Mouse (Mus musculus): ENCODE results near the gene C1qa.
A peak's percentile ranks its signal among the peaks of the same experiment; 100 is the strongest.

C1qa gene

GRCm38 (mm10) chr4:136899154-136899553 lies 551 bp upstream of the C1qa start:
- DNase-seq (ENCODE audit: low spot score): no peak

DNA sequence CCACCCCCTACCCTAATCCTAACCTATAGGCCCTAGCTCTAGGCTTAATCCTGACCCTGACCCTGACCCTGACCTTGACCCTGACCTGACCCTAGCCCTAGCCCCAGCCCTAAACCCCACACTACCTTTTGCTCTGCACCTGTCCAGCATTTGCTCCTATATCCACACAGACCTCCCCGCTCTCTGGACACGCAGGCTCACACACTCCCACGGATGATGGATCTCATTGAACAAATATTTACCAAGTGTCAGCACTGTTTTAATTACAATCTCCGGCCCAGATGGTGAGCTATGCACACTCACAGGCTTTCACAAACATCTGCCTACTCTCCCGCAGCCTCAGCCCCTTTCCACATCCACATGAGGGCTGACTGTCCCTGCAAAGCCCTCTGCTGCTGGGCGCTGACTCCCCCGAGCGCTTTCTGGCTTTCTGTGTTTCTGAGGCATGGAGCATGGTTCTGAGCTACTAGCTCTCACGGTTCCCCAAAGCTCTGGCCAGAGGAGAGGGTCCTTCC lies 462 bp downstream of the C1qa start:
- DNase-seq (ENCODE audit: low spot score): no peak

GRCm38 (mm10) chr4:136896461-136896860 lies 2.1 kb downstream of the C1qa start:
- no peak for DNase-seq (ENCODE audit: low spot score)

DNA sequence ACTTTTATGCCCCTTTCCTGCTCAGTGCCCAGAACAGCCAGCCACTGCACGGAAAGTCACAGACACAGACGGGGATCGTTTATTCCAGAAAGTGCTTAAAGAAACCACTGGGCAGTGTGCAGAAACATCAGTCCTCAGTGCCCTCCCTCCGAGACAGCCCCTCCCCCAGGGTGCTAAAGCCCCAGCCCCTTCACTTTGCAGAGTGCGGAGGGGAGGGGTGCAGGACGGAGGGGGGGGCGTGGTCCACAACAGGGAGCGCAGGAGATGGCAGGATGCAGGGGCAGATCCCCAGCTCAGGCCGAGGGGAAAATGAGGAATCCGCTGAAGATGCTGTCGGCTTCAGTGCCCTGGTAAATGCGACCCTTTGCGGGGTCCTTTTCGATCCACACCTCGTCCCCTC lies 2.7 kb downstream of the C1qa start:
- no peak for DNase-seq (ENCODE audit: low spot score)

- no peak for DNase-seq (ENCODE audit: low spot score)
These were observed 3.8 kb downstream of the C1qa start for GRCm38 (mm10) chr4:136894821-136895220.

DNA sequence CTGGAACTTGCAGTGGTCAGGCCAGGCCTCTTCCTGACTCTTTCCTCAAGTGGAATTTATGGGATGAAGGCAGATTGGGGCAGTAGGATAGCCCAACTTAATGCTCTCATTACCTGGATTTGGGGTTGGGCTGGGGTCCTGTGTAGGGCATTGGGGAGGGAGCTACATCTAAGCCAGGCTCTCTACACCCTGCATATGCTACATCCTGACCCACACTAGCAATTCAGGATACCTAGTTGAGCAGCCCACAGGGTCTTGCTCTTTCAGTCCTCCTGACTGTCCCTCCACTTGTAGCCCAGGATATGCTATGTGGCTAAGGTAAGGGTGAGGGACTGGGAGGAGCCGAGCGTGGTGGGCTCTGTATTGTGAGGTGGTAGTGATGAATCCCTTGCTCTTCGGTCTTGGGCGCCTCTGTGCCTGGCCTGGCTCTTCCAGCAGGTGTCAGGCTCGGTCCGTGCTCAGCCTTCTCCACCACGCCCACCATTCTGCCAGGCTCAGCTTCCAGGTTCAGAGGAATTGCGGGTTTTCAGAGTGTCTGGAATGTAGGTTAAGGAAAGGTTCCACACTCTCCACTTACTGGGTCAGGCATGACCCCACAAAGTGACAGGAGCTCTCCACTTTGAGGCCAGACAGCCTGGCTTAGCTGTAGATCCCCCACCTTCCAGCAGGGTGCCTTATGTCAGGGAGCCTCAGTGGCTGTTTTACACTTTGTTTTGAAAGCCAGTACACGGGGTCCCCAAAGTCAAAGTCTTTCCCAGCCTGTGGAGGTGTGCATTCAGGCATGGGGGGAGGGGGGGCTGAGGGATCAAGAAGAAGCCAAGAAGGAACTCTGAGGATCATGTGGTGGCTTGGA lies 4.7 kb downstream of the C1qa start:
- DNase-seq (ENCODE audit: low spot score): no peak

GRCm38 (mm10) chr4:136892811-136893210 lies 5.8 kb downstream of the C1qa start, which contains the start of gene C1qc:
Gene C1qc (minus strand): TSS chr4:136893065.
- DNase-seq (ENCODE audit: low spot score): no peak

DNA sequence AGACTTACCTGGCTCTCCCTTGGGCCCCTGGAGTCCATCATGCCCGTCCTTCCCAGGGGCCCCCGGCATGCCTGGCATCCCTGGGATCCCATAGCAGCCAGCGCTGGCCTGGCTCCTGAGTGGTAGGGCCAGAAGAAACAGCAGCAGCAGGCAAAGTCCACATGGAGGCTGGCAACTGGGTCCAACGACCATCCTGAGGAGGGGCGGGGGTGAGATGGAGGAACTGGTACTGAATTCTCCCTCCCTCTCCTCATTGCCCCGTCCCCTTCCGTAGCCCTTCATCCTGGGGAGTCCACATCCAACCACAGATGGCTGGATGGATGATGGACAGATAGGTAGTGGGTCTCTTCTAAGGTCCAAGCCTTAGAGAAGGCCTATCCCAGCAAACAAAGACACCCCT lies 6.2 kb downstream of the C1qa start:
- no peak for DNase-seq (ENCODE audit: low spot score)

DNA sequence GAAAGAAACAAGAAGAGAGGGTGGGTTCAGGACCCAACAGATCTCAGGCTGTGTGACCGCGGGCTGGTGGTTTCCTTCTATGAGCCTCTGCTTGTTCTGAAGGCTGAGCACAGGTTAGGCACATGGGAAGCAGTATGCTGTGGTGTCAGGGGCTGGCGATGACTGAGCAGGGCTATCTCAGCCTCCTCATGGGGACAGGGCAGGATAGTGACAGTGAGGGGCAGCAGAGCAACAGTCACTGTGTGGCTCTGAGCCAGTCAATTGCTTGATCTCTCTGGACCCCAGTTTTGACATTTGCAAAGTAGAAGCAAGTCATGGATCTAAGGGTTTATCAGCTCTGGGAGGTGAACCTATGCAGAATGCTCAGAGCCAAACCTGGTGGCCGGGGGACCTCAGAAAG lies 7.5 kb downstream of the C1qa start:
- DNase-seq (ENCODE audit: low spot score): no peak

GRCm38 (mm10) chr4:136889981-136890380 lies 8.6 kb downstream of the C1qa start:
- no peak for DNase-seq (ENCODE audit: low spot score)

- DNase-seq (ENCODE audit: low spot score): no peak
These were observed 10.9 kb downstream of the C1qa start for GRCm38 (mm10) chr4:136887714-136888113.

- DNase-seq (ENCODE audit: low spot score): no peak
These were observed 12.5 kb downstream of the C1qa start, which contains the start of gene C1qb for GRCm38 (mm10) chr4:136886101-136886500. Gene C1qb (minus strand): TSS chr4:136886187.

- DNase-seq (ENCODE audit: low spot score): no peak
These were observed 20.0 kb downstream of the C1qa start for GRCm38 (mm10) chr4:136878601-136879000.

GRCm38 (mm10) chr4:136878171-136878570 lies 20.4 kb downstream of the C1qa start:
- no peak for DNase-seq (ENCODE audit: low spot score)

GRCm38 (mm10) chr4:136876971-136877370 lies 21.6 kb downstream of the C1qa start:
- DNase-seq (ENCODE audit: low spot score): no peak

DNA sequence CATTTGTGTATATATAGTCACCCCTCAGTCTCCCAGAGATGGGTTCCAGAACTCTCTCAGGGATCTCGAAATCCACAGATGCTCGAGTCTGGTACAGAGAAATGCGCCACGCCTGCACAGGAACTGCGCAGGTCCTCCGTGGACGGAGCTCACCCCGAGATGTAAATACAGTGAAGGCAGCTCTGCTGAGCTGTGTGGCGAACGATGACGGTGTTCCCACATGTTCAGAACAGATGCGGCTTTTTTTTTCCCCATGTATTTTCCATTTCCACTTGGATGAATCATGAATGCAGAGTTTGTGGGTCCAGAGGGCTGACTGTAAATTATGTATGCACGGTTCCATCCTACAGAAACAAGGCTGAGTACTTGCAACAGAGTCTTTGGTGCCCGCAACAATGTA lies 23.6 kb downstream of the C1qa start:
- no peak for DNase-seq (ENCODE audit: low spot score)

DNA sequence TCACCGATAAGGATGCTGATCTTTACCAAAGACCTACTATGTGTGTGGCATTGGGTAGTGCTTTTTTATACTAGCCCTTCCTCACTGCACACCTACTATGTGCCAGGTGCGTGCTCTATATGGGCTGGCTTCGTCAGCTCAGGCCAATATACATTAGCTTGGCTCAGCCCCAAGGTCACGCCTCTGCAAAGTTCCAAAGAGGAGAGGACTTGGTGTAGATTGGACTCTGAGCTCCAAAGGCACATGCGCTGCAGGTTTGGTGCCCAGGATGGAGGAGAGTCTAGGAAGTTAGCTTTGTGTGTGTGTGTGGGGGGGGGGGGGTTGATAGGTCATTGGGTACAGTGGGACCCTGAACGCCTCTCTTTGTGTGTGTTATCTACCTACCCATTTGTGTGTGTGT lies 30.2 kb downstream of the C1qa start:
- no peak for DNase-seq (ENCODE audit: low spot score)

DNA sequence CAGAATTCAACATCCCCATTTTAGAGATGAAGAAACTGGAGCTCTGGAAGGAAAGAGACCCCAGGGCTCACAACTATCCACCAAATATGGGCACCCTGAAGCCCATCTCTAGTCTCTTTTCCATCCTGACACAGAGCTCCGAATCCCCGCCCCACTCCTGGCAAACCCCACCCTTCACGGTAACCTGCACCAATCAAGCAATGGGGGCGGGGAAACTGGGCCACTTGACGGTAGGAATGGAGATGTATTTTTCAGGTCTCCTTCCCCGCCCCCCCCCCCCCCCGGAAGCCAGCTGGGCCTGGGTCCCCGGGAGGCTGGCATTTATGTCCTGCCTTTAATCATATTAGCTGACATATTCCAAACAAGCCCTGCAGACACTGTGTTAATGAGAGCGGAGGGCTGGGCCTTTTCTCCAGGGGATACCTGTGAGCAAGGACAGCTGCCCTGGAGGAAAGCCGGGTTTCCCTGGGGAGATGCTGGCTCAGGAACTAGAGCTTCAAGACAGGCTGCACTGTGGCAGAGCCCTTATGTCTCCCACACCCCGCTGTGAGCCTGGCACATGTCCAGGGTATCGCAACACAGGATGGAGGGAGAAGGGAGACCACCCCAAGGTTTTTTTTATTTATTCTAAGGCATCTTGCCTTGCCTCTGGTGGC lies 30.8 kb downstream of the C1qa start:
- DNase-seq (ENCODE audit: low spot score): no peak

DNA sequence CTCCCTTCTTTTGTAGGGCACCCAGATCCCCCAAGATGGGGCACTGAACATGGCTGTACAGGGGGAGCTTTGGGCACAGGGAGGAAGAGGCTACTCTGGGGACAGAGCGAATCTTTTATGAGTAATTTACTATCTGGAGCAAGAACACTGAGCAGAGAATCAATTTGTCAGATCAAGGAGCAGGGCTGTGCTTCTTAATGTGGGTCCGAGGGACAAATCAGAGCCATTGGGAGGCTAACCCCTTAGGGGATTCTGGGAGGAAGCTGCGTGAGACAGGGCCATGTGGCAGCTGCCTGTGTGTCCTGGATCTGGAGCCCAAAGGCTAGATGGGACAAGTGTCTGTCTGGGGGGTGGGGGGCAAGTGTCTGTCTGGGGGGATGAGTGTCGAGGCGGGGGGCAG lies 33.1 kb downstream of the C1qa start:
- DNase-seq (ENCODE audit: low spot score): no peak

- peak; percentile 22 for DNase-seq (ENCODE audit: low spot score)
These were observed 33.7 kb downstream of the C1qa start for GRCm38 (mm10) chr4:136864751-136865470.

- DNase-seq (ENCODE audit: low spot score): no peak
These were observed 35.1 kb downstream of the C1qa start for GRCm38 (mm10) chr4:136863517-136863916.

DNA sequence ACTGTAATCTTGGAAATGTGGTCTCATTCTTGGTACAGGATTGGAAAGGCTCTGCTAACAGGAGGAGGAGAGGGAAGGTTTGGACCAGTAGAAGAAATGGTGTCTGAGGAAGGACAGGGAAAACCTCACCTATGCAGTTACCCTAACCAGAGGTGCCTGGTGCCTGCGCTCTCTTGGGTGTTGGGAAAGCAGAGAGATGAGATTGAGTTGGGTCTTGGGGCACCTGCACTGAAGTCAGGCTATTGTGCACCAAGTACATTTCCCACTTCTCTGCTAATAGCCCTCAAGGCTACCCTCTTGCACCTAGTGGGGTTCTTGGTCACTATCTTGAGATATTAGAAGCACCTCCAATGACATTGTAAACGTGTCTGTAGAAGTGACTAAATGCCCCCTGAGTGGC lies 36.2 kb downstream of the C1qa start:
- no peak for DNase-seq (ENCODE audit: low spot score)

DNA sequence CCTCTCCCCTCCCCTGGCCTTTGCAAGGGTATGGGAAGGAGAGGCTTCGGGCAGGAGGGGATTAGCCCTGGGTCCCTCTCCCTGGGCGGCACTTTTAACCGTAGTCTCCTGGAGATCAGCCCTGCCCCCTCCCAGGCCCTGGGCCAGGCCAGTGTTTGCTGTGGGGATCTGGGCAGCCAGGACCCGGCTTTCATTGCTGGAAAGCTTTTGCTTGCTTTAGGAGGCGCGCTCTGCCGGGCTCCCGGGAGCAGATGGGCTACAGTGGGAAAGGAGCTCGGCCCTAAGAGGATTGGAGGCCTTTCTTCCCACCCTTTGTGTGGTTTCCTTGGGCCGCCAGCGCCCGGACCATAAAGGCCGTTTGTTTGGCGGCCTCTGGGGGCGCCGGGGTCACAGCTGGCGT lies 36.8 kb downstream of the C1qa start:
- DNase-seq (ENCODE audit: low spot score): no peak
